Mouse (Mus musculus): Measurements from ENCODE around the gene Otop2. TPM values are rescaled to one million over a fixed set of nuclear protein-coding genes. Genes with fewer than 3 reads are reported as not detected.

The Otop2 gene
- polyA plus RNA-seq, 1 experiment from 2014 or later, result not detected

GRCm38 (mm10) chr11:115300745-115301144 lies 6.2 kb upstream of the Otop2 start:
- no peak overlapping the region for H3K9ac ChIP-seq (ENCODE audit: low read length)
- no peak overlapping the region for H3K4me3 ChIP-seq (ENCODE audit: low read depth, low read length)
- H3K27me3 ChIP-seq (ENCODE audit: control insufficient read depth, insufficient read depth, low read length), result peaks cover 5% of the 10 kb centered on the region; the same call in 1 of the 2 replicates
- peaks cover 3% of the 10 kb centered on the region; the same call in 1 of the 2 replicates for H3K4me1 ChIP-seq (ENCODE audit: control insufficient read depth, insufficient read depth, low read length)
- WGBS, result 87% methylated on average over 4 of the region's 4 CpGs
- DNase-seq (ENCODE audit: low spot score) (no peak), ATAC-seq (ENCODE audit: insufficient read depth, low FRiP score, low TSS enrichment) (no peak)
- no peak overlapping the region for H3K4me2 ChIP-seq (ENCODE audit: low read depth)
- H3K9me3 ChIP-seq (ENCODE audit: control insufficient read depth, low read length), result no peaks in the 10 kb centered on the region
- H3K27ac ChIP-seq (ENCODE audit: low read depth, low read length), result no peak overlapping the region
- H3K36me3 ChIP-seq (ENCODE audit: control insufficient read depth, insufficient read depth, low read length), result no peaks in the 10 kb centered on the region

DNA sequence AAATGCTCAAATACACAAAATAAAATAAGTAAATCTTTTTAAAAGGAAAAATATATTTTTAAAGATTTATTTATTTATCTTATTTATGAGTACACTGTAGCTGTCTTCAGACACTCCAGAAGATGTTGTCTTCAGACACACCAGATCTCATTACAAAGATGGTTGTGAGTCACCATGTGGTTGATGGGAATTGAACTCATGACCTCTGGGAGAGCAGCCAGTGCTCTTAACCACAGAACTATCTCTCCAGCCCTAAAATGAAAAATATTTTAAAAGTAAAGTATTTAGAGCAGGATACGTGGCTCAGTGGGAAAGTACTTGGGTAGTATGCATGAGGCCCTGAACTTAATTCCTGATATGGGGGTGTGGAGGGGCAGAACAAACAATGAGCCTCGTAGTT lies 5.6 kb upstream of the Otop2 start:
- Histone ChIP-seq H3K4me3 (ENCODE audit: low read depth, low read length) (no peak overlapping the region), H3K36me3 (ENCODE audit: control insufficient read depth, insufficient read depth, low read length) (no peaks in the 10 kb centered on the region), H3K9me3 (ENCODE audit: control insufficient read depth, low read length) (no peaks in the 10 kb centered on the region), H3K27ac (ENCODE audit: low read depth, low read length) (no peak overlapping the region), H3K4me2 (ENCODE audit: low read depth) (no peak overlapping the region), H3K27me3 (ENCODE audit: control insufficient read depth, insufficient read depth, low read length) (peaks cover 5% of the 10 kb centered on the region; the same call in 1 of the 2 replicates), H3K4me1 (ENCODE audit: control insufficient read depth, insufficient read depth, low read length) (peaks cover 3% of the 10 kb centered on the region; the same call in 1 of the 2 replicates), H3K9ac (ENCODE audit: low read length) (no peak overlapping the region)
- WGBS, result 85% methylated on average over 2 of the region's 2 CpGs
- no peak for DNase-seq (ENCODE audit: low spot score)
- no peak for ATAC-seq (ENCODE audit: insufficient read depth, low FRiP score, low TSS enrichment)

DNA sequence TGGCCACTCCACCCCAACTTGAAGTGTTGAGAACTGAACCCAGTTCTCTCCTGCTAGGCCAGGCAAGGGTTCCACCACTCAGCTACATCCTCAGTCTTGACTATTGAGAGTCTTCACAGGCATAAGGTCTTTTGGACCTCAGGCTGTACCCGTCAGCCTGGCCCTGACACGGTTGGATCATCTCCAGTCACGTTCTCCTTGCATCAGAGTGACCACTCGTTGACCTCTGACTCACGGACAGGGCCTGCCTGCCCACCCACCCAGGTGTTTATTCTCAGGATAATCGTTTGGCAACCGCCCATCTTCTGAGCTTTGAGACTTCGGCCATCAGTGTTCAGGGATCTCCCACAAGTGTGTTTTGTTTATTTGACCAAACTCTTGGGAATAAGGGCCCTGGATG lies 3.8 kb upstream of the Otop2 start:
- no peak overlapping the region for H3K4me3 ChIP-seq (ENCODE audit: low read depth, low read length)
- WGBS, result 81% methylated on average over 8 of the region's 8 CpGs
- H3K9me3 ChIP-seq (ENCODE audit: control insufficient read depth, low read length), result no peaks in the 10 kb centered on the region
- H3K36me3 ChIP-seq (ENCODE audit: control insufficient read depth, insufficient read depth, low read length), result no peaks in the 10 kb centered on the region
- DNase-seq (ENCODE audit: low spot score), result no peak
- H3K4me2 ChIP-seq (ENCODE audit: low read depth), result no peak overlapping the region
- no peak overlapping the region for H3K27ac ChIP-seq (ENCODE audit: low read depth, low read length)
- no peaks in the 10 kb centered on the region for H3K4me1 ChIP-seq (ENCODE audit: control insufficient read depth, insufficient read depth, low read length)
- H3K9ac ChIP-seq (ENCODE audit: low read length), result no peak overlapping the region
- H3K27me3 ChIP-seq (ENCODE audit: control insufficient read depth, insufficient read depth, low read length), result no peaks in the 10 kb centered on the region; the same call in 1 of the 2 replicates
- no peak for ATAC-seq (ENCODE audit: insufficient read depth, low FRiP score, low TSS enrichment)

DNA sequence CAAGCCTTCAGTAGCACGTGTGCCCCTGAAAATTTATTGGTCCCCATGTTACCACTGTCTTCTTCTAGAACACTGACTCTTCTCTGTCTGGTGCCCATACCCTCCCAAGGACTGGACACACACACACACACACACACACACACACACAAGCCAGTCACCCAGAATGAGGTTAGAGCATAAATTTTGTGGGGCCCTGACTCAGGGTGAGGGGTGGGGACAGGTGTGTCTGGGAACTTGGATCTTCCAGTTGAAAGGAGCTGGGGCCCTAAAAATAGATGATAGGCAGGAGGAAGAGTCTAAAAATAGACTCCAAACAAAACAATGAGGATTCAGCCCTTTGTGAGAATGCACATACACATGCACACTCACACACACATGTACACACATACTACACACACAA lies 1.8 kb downstream of the Otop2 start:
- Histone ChIP-seq H3K4me3 (ENCODE audit: low read depth, low read length) (no peak overlapping the region), H3K27ac (ENCODE audit: low read depth, low read length) (no peak overlapping the region), H3K9ac (ENCODE audit: low read length) (no peak overlapping the region), H3K36me3 (ENCODE audit: control insufficient read depth, insufficient read depth, low read length) (no peaks in the 10 kb centered on the region), H3K4me1 (ENCODE audit: control insufficient read depth, insufficient read depth, low read length) (no peaks in the 10 kb centered on the region), H3K4me2 (ENCODE audit: low read depth) (no peak overlapping the region), H3K9me3 (ENCODE audit: control insufficient read depth, low read length) (no peaks in the 10 kb centered on the region), H3K27me3 (ENCODE audit: control insufficient read depth, insufficient read depth, low read length) (peaks cover 2% of the 10 kb centered on the region; the same call in 1 of the 2 replicates)
- no peak for DNase-seq (ENCODE audit: low spot score)
- ATAC-seq (ENCODE audit: insufficient read depth, low FRiP score, low TSS enrichment), result no peak
- 72% methylated on average over 1 of the region's 1 CpGs for WGBS

- DNase-seq (ENCODE audit: low spot score) (no peak), ATAC-seq (ENCODE audit: insufficient read depth, low FRiP score, low TSS enrichment) (no peak)
- no peaks in the 10 kb centered on the region for H3K9me3 ChIP-seq (ENCODE audit: control insufficient read depth, low read length)
- WGBS, result 52% methylated on average over 2 of the region's 2 CpGs
- no peak overlapping the region for H3K27ac ChIP-seq (ENCODE audit: low read depth, low read length)
- H3K36me3 ChIP-seq (ENCODE audit: control insufficient read depth, insufficient read depth, low read length), result no peaks in the 10 kb centered on the region
- H3K27me3 ChIP-seq (ENCODE audit: control insufficient read depth, insufficient read depth, low read length), result peaks cover 52% of the 10 kb centered on the region
- H3K4me3 ChIP-seq (ENCODE audit: low read depth, low read length), result no peak overlapping the region
- no peak overlapping the region for H3K9ac ChIP-seq (ENCODE audit: low read length)
- no peaks in the 10 kb centered on the region for H3K4me1 ChIP-seq (ENCODE audit: control insufficient read depth, insufficient read depth, low read length)
- H3K4me2 ChIP-seq (ENCODE audit: low read depth), result no peak overlapping the region
These were observed 7.3 kb downstream of the Otop2 start for GRCm38 (mm10) chr11:115314249-115314648.

GRCm38 (mm10) chr11:115317204-115317603 lies 10.2 kb downstream of the Otop2 start:
- H3K27me3 ChIP-seq (ENCODE audit: control insufficient read depth, insufficient read depth, low read length), result peaks cover 82% of the 10 kb centered on the region
- H3K9me3 ChIP-seq (ENCODE audit: control insufficient read depth, low read length), result no peaks in the 10 kb centered on the region
- no peak overlapping the region for H3K27ac ChIP-seq (ENCODE audit: low read depth, low read length)
- peaks cover 5% of the 10 kb centered on the region; the same call in 1 of the 2 replicates for H3K4me1 ChIP-seq (ENCODE audit: control insufficient read depth, insufficient read depth, low read length)
- no peak overlapping the region for H3K4me2 ChIP-seq (ENCODE audit: low read depth)
- H3K4me3 ChIP-seq (ENCODE audit: low read depth, low read length), result no peak overlapping the region
- no peak for ATAC-seq (ENCODE audit: insufficient read depth, low FRiP score, low TSS enrichment)
- WGBS, result 69% methylated on average over 7 of the region's 7 CpGs
- H3K36me3 ChIP-seq (ENCODE audit: control insufficient read depth, insufficient read depth, low read length), result no peaks in the 10 kb centered on the region
- no peak for DNase-seq (ENCODE audit: low spot score)
- no peak overlapping the region for H3K9ac ChIP-seq (ENCODE audit: low read length)

DNA sequence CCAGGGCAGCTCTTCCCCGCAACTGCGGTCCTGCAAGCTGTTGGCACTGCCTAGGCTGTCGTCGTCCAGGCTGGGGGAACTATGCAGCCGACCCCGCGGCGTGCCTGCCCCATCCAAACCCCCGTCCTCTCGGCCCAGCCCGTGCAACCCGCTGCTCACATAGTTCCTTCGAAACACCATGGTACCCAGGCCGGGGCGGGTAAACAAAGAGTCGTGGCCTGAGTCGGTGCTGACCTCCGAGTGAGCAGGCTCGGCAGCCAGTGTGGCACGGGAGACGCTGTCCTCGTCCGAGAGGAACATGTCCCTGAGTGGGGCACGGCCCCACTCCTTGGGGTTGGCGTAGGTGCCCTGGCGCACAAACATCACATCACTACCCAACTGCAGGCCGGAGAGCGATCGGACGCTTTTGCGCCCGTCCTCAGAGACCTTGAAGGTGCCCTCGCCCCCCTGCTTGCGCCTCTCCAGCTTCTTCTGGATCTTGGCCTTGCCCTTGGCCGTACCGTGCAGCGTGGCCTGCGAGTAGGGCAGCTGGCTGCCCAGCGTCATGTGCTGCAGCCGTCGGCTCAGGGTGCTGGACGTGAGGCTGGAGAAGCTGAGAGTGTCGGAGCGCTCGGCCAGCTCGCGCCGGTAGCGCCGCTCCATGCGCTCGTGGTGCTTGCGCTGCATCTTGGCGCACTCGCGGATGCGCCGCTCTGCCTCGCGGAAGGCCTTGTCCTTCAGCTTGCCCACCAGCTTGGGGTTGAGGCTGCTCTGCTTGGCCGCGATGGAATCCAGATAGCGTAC lies 11.5 kb downstream of the Otop2 start:
- Histone ChIP-seq H3K27me3 (ENCODE audit: control insufficient read depth, insufficient read depth, low read length) (peaks cover 92% of the 10 kb centered on the region), H3K9ac (ENCODE audit: low read length) (no peak overlapping the region; the same call in 1 of the 2 replicates), H3K9me3 (ENCODE audit: control insufficient read depth, low read length) (no peaks in the 10 kb centered on the region), H3K4me1 (ENCODE audit: control insufficient read depth, insufficient read depth, low read length) (peaks cover 5% of the 10 kb centered on the region; the same call in 1 of the 2 replicates), H3K4me2 (ENCODE audit: low read depth) (no peak overlapping the region), H3K4me3 (ENCODE audit: low read depth, low read length) (no peak overlapping the region), H3K27ac (ENCODE audit: low read depth, low read length) (no peak overlapping the region), H3K36me3 (ENCODE audit: control insufficient read depth, insufficient read depth, low read length) (no peaks in the 10 kb centered on the region)
- ATAC-seq (ENCODE audit: insufficient read depth, low FRiP score, low TSS enrichment) (no peak), DNase-seq (ENCODE audit: low spot score) (no peak)
- 6% methylated on average over 63 of the region's 63 CpGs for WGBS

DNA sequence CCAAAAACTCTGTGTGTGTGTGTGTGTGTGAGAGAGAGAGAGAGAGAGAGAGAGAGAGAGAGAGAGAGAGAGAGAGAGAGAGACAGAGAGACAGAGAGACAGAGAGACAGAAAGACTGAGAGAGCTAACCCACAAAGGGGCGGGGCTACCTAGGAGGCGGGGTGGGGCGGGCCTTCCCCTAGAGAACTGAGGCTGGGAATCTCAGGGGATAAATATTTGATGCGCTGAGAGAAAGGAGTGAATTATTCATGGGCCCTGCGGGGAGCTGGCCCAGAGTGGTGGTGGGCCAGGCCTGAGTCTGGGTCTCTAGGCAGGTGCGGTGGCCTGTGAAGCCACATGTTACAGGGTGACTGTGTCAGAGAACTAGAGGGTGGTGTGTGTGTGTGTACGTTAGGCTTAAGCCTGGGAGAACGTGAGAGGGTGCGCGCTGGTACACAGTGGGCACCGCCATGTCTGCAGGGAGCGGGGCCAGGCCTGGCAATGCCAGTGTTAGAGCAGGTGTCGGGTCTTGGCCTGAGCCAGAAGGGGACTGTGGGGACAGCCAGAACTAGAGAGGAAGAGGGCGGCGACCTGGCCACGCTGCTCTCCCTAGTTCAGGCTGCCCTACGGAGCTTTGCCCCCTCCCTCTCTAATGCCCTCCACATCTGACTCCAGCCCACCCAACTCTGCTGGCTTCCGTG lies 12.9 kb downstream of the Otop2 start:
- Histone ChIP-seq H3K9ac (ENCODE audit: low read length) (no peak overlapping the region), H3K9me3 (ENCODE audit: control insufficient read depth, low read length) (no peaks in the 10 kb centered on the region), H3K27ac (ENCODE audit: low read depth, low read length) (no peak overlapping the region), H3K4me2 (ENCODE audit: low read depth) (no peak overlapping the region), H3K27me3 (ENCODE audit: control insufficient read depth, insufficient read depth, low read length) (peaks cover 98% of the 10 kb centered on the region), H3K4me1 (ENCODE audit: control insufficient read depth, insufficient read depth, low read length) (peaks cover 5% of the 10 kb centered on the region; the same call in 1 of the 2 replicates), H3K36me3 (ENCODE audit: control insufficient read depth, insufficient read depth, low read length) (no peaks in the 10 kb centered on the region), H3K4me3 (ENCODE audit: low read depth, low read length) (no peak overlapping the region)
- WGBS, result 6% methylated on average over 16 of the region's 18 CpGs
- ATAC-seq (ENCODE audit: insufficient read depth, low FRiP score, low TSS enrichment) (no peak), DNase-seq (ENCODE audit: low spot score) (no peak)

All from neural tube, embryonic 11.5 days (tissue).